In genomic region chr11:45955127-45955627, GRCm38 (mm10) we compare ENCODE assay signal across 8 mouse cellular contexts. TPM values are rescaled to one million over a fixed set of nuclear protein-coding genes. Genes with fewer than 3 reads are reported as not detected.
DNase-seq lines count a peak whose midpoint lies in the region; ATAC-seq lines count a peak whose summit lies in the region.

Gene Thg1l (minus strand): TSS chr11:45955494.

- WGBS in hindbrain, embryonic 12.5 days: under 1% methylated on average over 32 of the region's 32 CpGs

- H3K27ac ChIP-seq in hindbrain, embryonic 12.5 days: peak within 1 kb of the TSS; percentile 40; the same call in 1 of the 2 replicates

- ATAC-seq in hindbrain, embryonic 12.5 days (ENCODE audit: low FRiP score): peak; percentile 99

- H3K4me1 ChIP-seq in hindbrain, embryonic 12.5 days: 0 out of 2 replicates have a peak, but pooled peaks cover 3% of the 10 kb centered on the region

- peak within 1 kb of the TSS; percentile 54 for H3K9ac ChIP-seq in hindbrain, embryonic 12.5 days

- H3K4me3 ChIP-seq in hindbrain, embryonic 12.5 days: peak within 1 kb of the TSS; percentile 63

- DNase-seq in Muller cell, postnatal 12 days (ENCODE audit: inconsistent ontology term): peak; percentile 95
- DNase-seq in cerebellum, adult 9-11 months: peak; percentile 89
- DNase-seq in frontal cortex, postnatal 10 days (ENCODE audit: low spot score in 2 of 2): peak; percentile 82 to 87
- DNase-seq in layer of hippocampus, postnatal 14 days (ENCODE audit: low spot score in 2 of 2): peak; percentile 90 to 94
- peak; percentile 90 for DNase-seq in lung, postnatal 14 days
- DNase-seq in retina, adult 2 months (ENCODE audit: low read depth, low spot score): peak; percentile 91
- peak; percentile 89 to 91 for DNase-seq in thymus, postnatal 36 days

- peak within 1 kb of the TSS; percentile 61 for H3K4me2 ChIP-seq in hindbrain, embryonic 12.5 days (replicated peaks)

- peaks cover 11% of the 10 kb centered on the region; the same call in 1 of the 2 replicates for H3K36me3 ChIP-seq in hindbrain, embryonic 12.5 days

- H3K9me3 ChIP-seq in hindbrain, embryonic 12.5 days (replicated peaks): no peaks in the 10 kb centered on the region

- H3K27me3 ChIP-seq in hindbrain, embryonic 12.5 days: no peaks in the 10 kb centered on the region

RNA-seq across cellular contexts. Expression of gene Thg1l, which starts in this region (rescaled TPM):
- 11.9 and 14.7 TPM in 2 replicates for polyA plus RNA-seq in hindbrain, embryonic 12.5 days (2016; fragmentation: Nextera tagmentation; extraction: Ambion mirVana)
- 10 to 100 TPM; 11.0 to 15.2 TPM for total RNA-seq in layer of hippocampus, postnatal 14 days (2021)

Comparison
In these comparisons a context has a peak if more than half of its experiments do, and no peak if none do; other contexts are left out.
1. Peak in every context shown above with its lines: DNase-seq, ATAC-seq, H3K4me3 ChIP-seq and H3K27ac ChIP-seq.